Mouse (Mus musculus): ENCODE measurements at regions not wholly inside any gene's neighbourhood (a gene's known extent, or its start where the extent isn't known, plus 50 kb on each side); places are given as distances from the start of the nearest gene placed in this dataset.

DNA sequence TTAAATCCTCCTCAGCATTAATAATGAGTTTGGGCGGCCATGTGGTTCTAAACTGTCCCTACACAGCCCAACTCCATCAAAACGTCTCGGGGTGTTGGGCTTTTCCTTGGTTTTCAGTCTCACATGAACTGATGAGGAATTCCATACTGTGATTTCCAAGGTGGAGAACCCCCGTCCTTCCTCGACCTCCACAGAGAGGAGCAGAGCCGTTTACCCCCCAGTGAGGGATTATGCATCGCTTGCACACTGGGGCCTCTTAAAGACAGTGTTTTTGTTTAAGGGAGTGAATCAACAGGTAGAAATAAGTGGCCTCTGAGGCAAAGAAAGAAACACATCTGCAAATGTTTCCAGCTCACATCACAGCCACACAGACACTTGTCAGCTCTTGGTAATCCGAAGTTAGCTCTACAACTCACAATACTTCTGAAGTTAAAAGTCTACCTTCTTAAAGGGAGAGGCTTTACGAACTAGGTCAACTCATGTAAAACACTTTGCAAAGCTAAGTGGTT is 82.0 kb upstream of the Pitrm1 start:
- DNase-seq, result no peak

DNA sequence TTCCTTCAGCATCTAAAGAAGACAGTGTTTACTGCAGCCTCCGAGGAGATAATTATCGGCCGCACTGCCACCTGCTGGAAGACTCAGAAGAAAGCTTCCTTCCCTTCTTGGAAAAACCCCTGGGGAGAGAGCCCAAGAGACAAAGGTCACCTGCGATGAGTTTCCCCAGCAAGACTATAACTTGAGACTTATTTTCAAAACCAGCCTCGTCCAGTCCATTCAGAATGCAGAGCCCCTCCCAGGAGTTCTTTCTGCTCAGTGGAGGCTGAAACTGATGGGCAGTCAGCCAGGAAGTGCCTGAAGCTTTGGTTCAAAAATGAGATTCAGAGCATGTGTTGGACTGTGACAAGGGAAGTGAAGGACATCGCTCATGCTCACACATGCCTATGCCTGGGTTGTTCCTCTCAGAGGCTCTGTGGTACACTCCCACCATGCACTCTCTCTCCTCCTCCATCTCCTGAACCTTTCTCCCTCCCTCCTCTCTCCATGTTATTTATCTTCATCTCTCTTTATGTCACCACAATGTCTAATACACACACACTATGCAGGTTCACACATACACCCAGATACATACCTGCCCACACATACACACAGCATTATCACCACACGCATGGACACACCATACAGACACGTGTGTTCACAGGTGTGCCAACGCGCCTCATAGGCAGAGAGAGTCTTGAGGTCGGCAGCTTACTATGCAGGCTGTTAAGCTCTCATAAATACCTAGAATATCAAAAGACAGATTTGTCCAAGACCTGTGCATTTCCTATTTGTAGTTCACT is 78.3 kb upstream of the Pitrm1 start:
- DNase-seq, result peak; percentile 0

DNA sequence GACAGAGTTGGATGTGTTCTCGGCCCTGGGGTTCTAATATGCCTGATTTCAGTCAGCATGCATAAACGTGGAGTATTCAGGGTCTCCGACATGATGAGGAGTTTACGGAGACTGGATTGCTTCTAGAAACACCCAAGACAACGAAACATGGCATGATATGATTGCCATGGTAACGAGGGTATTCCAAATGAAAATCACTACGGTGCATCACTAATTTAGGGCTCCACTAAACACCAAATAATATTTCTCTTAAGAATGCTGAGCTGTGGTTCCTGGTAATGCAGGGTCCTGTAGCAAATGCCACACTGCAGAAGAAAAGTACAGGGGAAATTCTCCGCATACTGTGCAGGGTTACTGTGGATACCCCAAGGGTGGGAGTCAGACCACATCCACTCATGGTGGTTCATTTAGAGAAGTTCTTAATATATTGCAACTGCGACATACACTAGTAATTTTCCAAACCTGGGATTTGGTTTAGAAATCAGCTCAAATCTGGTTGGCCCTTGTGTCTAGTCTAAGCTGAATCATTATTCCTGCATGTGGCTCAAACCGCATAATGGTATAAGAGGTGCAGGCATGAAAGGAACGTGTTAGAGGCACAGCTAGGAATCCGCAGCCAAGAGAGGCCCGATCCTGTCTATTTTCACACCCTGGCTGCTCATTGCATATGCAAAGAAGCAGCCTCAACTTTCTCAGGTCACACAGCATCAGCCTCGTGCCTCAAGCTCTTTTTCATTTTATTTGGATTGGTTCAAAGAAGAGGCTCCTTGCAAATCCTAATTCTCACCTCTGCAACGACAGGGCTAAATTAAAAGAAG is 77.5 kb upstream of the Pitrm1 start:
- no peak for DNase-seq

DNA sequence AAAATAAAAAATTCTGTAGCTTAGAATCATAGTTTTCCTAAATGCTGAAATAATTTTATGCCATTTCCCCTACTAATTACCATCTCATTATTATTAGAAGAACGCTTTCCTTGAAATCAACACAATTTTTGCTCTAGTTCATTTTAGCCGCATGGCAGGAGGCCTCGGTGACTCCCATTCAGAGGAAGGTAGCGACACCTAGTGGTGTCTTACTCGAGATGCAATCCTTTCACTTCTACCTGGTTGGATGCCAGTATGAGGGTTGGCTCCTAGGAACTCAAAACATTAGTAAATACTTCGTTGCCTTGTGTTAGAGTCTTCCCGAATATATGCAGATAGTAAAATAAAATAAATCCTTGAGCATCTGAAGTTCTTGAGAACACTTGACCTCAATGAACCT is 76.3 kb upstream of the Pitrm1 start:
- DNase-seq, result peak; percentile 24

DNA sequence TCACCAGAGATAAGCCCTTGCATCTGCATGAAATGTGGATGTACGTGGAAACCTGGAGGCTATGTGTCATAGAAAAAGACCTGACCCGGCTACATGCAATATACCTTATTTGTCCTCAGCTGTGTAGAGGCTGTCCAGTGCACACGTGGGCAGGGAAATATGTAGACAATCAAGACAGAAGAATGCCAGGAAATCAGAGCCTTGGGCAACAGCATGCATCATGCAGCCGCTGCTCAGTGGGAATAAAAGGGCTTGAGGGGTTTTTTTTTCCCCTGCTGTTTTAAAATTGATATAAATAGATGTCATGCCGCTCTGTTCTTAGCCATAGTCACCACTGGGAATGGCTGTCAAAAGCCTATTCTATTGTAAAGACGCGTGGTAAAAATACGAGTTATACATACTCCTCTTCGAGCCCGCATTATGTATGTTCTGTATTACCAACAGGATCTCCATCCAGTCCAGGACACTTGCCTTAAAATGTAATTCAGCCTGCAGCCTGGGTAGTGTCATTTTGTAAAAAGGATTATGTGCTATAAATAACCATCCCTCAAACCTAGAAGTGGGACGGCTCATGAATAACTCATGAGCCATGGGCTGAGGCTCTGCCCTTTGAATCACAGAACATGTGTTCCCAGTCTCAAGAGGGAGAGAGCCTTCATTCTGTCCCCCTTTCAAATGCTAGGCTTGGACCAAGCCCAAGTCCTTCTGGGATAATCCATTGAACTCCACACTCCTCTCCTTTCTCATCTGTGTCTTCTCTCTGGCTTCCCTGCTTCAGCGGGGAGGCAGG is 74.4 kb upstream of the Pitrm1 start:
- DNase-seq, result no peak

DNA sequence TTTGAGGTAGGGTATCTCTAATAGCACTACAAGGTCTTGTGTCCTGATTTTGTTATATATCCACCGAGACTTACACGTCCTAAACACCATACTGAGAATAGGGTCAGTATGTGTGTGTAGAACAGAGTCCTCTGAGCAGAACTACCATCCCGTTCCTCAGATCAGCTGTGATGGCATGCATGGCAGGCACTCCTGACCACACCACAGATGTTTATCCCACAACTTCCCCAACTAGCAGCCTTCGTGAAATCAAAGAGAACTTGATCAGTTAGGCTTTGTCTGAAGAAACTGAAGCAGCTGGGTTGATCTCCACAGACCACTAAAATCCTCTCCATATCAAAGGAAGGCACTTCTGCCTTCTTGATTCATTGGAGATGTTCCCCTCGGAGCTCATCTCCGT is 68.3 kb upstream of the Pitrm1 start:
- DNase-seq, result no peak

DNA sequence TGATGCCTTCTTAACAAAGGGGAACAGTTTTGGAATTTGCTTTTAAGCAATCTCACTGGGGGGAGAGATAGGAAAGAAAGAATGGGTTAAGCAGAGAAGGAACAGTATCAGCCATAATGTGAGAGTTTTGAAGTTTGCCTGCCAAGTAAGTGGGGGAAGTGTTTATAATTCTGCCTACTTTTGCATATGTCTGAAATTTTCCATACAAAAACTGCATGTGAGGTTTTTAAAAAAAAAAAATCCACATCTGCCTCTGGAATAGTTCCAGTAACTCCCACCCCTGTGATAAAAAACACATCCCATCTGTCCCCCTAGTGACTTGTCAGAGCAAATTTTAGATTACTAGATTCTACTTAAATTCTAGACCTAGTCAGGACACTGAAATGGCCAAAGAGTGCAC is 63.5 kb upstream of the Pitrm1 start:
- no peak for DNase-seq

DNA sequence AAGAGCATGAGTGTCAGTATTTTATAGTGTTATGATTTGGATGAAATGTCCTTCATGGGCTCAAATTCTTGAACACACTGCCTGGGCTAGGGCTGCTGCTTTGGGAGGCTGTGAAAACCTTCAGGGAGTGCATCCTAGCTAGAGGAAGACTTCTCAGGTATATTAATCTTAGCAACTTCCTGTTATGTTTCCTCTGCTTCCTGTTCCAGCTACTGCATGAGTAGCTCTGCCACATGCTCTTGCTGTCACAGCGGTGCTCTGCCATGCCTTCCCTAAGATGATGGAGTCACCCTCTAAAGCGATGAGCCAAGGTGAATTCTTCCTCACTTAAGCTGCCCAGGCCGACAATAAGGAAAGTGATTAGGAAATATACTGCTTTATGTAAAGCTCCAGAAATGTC is 60.1 kb upstream of the Pitrm1 start:
- no peak for DNase-seq

DNA sequence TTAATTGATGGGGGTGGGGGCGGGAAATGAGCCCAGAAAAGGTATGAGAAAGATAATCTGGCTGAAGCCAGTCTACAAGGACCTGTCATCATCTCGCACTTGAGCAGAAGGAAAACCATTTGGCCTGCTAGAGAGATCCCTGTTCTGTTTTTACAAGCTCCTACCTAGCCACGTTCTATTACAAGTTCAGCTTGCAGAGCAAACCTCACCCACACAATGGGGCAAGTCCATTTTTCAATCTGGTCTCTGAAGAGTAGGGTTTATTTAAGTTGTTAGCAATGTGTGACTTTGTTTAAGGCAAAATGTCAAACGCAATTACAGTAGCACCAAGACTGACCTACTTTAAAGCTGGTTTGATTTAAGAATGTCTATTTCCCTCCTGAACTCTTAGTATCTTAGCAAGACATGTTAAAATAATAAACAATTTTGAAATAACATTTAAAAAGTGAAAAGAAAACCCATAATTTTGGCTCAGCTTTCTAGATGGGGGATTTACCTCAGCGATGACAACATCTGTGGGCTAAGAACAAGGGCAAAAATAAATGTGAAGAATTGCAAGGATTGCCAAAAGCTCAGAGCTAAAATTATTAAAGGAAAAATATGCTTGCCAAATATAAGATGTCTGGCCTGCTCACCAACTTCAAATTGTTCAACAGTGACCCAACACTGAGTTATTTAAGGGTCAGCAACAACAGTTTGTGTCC is 54.9 kb upstream of the Pitrm1 start:
- DNase-seq, result no peak

Data from cerebellum, adult 11 months (tissue).